Mouse (Mus musculus) thymus, adult 2 months (tissue): Measurements from ENCODE around the gene Hspg2. TPM values are rescaled to one million over a fixed set of nuclear protein-coding genes. Genes with fewer than 3 reads are reported as not detected.

Source experiments
- DNase-seq: peaks from one replicate; pipeline ENCODE4 v3.0.0; 2021
- H3K27ac ChIP-seq: fragments of 200-500 bp; 2 replicates; pipeline ENCODE4 v1.5.1; 2012; ENCODE audit warnings: low read length, control low read depth; ENCODE audit not compliant: control insufficient read depth, insufficient read depth
- H3K27me3 ChIP-seq: fragments of 200-500 bp; 2 replicates; pipeline ENCODE4 v1.6.1; 2012; ENCODE audit warnings: mild to moderate bottlenecking, low read length, moderate library complexity, mixed read lengths; ENCODE audit not compliant: control insufficient read depth, insufficient read depth
- H3K36me3 ChIP-seq: fragments of 200-500 bp; 2 replicates; pipeline ENCODE4 v1.6.1; 2012; ENCODE audit warnings: mild to moderate bottlenecking, low read length, moderate library complexity; ENCODE audit not compliant: control insufficient read depth, insufficient read depth
- H3K4me1 ChIP-seq: fragments of 200-500 bp; replicated peaks from 2 replicates; pipeline ENCODE4 v1.6.1; 2012; ENCODE audit warnings: low read length; ENCODE audit not compliant: control insufficient read depth, insufficient read depth
- H3K4me3 ChIP-seq: fragments of 200-500 bp; 2 replicates; pipeline ENCODE4 v1.5.1; 2012; ENCODE audit warnings: mild to moderate bottlenecking, low read length, control low read depth, moderate library complexity; ENCODE audit not compliant: control insufficient read depth, insufficient read depth
- CTCF ChIP-seq: fragments of 200-500 bp; IDR thresholded peaks from 2 replicates; pipeline ENCODE4 v1.5.1; 2012; ENCODE audit warnings: mild to moderate bottlenecking, control low read depth, low read length, moderate library complexity, borderline replicate concordance; ENCODE audit not compliant: control insufficient read depth, poor library complexity, insufficient read depth; ENCODE audit errors: extremely low read depth
- POLR2A ChIP-seq: fragments of 200-500 bp; IDR thresholded peaks from 2 replicates; pipeline ENCODE4 v1.6.1; 2012; ENCODE audit warnings: mild to moderate bottlenecking, low read length, control low read depth, moderate library complexity; ENCODE audit not compliant: control insufficient read depth, poor library complexity, insufficient read depth; ENCODE audit errors: extremely low read depth
- WGBS: fragments of 180-500 bp; shearing (Covaris S2); methylation state at CpG from one replicate; pipeline ENCODE4 v1.1.7; 2018; 5-methylcytosine and 5-hydroxymethylcytosine counted together
- polyA plus RNA-seq: library from polyadenylated mRNA; depleted of rRNA; stranded (reverse); fragments of >200 nt; gene quantifications from 2 replicates; pipeline ENCODE4 v1.2.3, GENCODE M21; 2012

Hspg2 gene
- polyA plus RNA-seq, 1 experiment = 21.6 TPM

DNA sequence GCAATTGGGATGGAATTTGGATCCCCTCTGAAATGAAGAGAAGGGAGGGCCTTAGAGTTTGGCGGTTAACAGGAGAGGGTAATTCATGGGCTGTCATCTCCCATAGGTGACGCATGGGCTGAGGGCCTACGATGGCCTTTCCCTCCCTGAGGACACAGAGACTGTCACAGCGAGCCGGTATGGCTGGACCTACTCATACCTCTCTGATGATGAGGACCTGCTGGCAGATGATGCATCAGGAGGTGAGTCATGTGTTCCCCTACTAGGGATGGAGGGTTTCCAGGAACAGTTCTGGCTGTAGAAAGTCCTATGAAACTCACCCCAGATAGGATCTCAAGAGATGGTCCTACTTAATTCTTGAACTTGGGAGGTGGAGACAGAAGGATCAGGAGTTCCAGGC is 32.4 kb downstream of the Hspg2 start:
- H3K27ac ChIP-seq = no peak overlapping the region
- DNase-seq = no peak
- no peaks in the 10 kb centered on the region for H3K27me3 ChIP-seq
- H3K4me3 ChIP-seq = no peak overlapping the region
- H3K4me1 ChIP-seq = peaks cover 22% of the 10 kb centered on the region
- TF ChIP-seq CTCF (no peak), POLR2A (no peak)
- no peaks in the 10 kb centered on the region for H3K36me3 ChIP-seq
- WGBS = 93% methylated on average over 5 of the region's 5 CpGs

DNA sequence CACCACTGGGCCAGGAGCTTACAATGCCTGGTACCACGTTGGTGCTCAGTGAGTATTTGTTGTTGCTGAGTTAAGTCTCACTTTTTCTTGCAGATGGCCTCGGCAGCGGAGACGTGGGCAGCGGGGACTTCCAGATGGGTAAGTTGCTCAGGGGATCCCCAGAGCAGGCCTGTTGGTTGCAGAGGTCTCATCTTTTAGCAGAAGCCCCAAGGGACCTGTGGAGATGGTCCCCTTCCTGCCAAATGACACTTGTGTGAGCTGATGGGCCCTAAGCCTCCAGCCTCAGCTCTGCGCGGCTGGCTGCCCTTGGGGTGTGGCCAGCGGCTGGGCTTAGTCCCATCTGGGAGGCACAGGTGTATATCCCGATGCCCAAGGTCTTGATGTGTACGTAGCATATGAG is 33.6 kb downstream of the Hspg2 start:
- Histone ChIP-seq H3K4me1 (peaks cover 22% of the 10 kb centered on the region), H3K4me3 (no peak overlapping the region), H3K27me3 (no peaks in the 10 kb centered on the region), H3K36me3 (no peaks in the 10 kb centered on the region), H3K27ac (no peak overlapping the region)
- TF ChIP-seq CTCF (no peak), POLR2A (no peak)
- no peak for DNase-seq
- 92% methylated on average over 10 of the region's 10 CpGs for WGBS

DNA sequence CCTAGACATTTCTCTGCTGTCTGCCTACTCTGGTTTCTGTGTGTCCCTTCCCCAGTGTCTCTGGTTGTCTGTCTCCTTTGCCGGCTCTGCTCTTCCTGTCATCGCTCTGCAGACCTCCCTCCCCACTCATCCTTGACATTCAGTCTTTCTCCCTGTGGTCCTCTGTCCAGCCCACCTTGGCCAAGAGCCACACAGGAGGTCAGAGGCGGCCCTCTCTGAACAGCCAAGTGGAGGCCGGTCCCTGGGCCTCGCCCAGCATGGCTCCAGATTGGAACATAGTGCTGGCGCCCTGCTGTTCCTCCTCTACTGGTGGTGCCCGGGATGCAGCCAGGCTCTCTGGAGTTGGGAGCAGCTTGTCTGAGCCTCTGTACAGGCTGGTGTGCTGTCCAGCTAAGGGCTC is 34.2 kb downstream of the Hspg2 start:
- Histone ChIP-seq H3K4me1 (peaks cover 25% of the 10 kb centered on the region), H3K4me3 (no peak overlapping the region), H3K27ac (no peak overlapping the region), H3K36me3 (no peaks in the 10 kb centered on the region), H3K27me3 (no peaks in the 10 kb centered on the region)
- TF ChIP-seq CTCF (no peak), POLR2A (no peak)
- DNase-seq = no peak
- WGBS = 92% methylated on average over 7 of the region's 7 CpGs

DNA sequence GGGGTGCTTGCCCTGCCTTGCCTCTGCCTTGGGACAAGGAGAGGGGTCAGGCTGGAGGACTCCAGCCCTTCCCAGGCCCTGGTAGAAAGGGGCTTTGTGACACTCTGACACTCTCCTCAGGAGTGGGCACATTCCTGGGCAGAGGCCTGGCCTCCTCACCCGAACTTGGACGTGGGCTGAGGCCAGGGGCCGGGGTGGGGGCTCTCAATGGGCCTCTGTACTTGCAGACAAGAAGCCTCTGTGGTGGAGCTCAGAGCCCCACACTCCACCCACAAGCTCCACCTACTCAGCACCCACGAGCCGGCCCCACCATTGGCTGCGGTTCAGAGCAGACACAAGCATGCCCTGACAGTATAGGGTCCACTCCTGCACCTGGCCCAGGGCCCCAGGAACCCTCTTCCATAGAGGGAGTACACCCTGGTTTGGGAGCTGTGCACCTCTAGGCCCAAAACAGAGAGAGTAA is 35.0 kb downstream of the Hspg2 start:
- 38% methylated on average over 6 of the region's 6 CpGs for WGBS
- no peak overlapping the region for H3K27ac ChIP-seq
- no peak for TF ChIP-seq CTCF
- no peak for TF ChIP-seq POLR2A
- peaks cover 18% of the 10 kb centered on the region for H3K4me1 ChIP-seq
- no peak overlapping the region for H3K4me3 ChIP-seq
- H3K27me3 ChIP-seq = no peaks in the 10 kb centered on the region
- no peaks in the 10 kb centered on the region for H3K36me3 ChIP-seq
- no peak for DNase-seq

DNA sequence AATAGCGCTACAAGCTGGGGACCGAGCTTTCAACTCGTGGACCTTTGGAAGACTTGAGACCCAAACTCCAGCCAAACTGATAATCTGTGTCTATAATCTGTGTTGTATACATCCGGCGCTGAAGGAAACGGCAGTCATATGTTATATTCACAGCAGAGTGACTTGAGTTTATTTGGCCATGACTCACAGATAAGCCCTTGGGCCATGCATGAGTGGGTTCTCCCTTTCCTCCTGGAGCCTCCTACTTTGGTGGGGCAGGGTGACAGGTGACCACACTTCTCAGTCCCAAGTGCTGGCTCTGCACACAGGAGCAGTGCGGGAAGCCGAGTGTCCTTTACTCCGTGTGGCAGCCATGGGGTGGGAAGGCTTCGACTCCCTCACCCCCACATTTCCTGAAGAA is 38.1 kb downstream of the Hspg2 start:
- DNase-seq = no peak
- Histone ChIP-seq H3K27ac (no peak overlapping the region), H3K4me1 (peaks cover 40% of the 10 kb centered on the region), H3K4me3 (no peak overlapping the region), H3K36me3 (no peaks in the 10 kb centered on the region), H3K27me3 (no peaks in the 10 kb centered on the region)
- no peak for TF ChIP-seq POLR2A
- 85% methylated on average over 10 of the region's 10 CpGs for WGBS

DNA sequence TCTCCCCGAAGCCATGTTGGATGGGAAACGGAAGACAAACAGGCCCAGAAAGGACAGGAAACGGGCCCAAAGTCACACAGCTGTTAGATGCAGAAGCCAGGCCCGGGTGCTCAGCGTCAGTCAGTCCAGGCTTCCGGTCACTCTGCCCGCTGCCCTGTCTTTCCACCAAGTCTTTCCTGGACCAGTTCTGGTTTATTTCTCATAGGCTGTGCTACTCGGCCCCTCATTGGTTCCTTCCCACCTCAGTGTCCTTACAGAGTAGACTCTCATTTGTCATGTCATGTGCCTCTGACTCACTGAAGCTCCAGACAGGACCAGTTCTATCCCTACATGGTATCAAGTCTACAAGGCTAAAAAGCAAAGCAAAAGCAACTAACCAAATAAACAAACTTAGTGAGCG is 41.0 kb downstream of the Hspg2 start:
- H3K4me1 ChIP-seq = peaks cover 31% of the 10 kb centered on the region
- no peaks in the 10 kb centered on the region for H3K36me3 ChIP-seq
- WGBS = 98% methylated on average over 9 of the region's 9 CpGs
- DNase-seq = no peak
- no peak overlapping the region; the same call in 1 of the 2 replicates for H3K27ac ChIP-seq
- no peak overlapping the region for H3K4me3 ChIP-seq
- no peaks in the 10 kb centered on the region for H3K27me3 ChIP-seq
- TF ChIP-seq POLR2A (no peak), CTCF (no peak)

DNA sequence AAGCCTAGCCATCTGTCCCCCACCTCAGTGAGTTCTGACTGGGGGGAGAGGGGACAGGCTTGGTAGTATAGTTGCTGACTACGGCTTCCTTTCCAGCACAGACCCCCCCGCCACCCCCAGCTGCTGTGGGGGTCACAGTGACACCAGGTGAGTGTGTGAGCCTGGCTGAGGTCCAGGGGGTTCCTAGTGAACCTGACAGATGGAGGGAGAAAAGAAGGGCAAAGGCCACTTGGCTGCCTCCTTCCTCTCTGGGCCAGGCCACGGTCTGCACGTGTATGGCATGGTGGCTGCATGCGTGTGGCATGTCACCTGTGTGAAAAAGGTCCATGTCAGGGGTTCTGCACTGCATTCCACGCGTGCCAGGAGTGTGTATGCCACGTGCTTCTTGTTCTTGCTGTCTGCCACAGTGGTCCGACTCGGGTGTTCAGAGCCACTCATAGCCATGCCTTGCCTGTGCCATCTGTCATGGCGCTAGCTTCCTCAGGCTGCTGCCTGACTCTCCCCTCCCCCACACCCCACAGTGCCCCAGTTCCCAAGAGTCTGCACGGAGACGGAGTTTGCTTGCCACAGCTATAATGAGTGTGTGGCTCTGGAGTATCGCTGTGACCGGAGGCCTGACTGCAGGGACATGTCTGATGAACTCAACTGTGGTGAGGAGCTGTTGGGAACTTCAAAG is 41.6 kb downstream of the Hspg2 start:
- Histone ChIP-seq H3K27ac (peak overlapping the region; percentile 68), H3K4me1 (peaks cover 31% of the 10 kb centered on the region), H3K27me3 (no peaks in the 10 kb centered on the region), H3K4me3 (no peak overlapping the region), H3K36me3 (no peaks in the 10 kb centered on the region)
- TF ChIP-seq CTCF (no peak), POLR2A (no peak)
- 72% methylated on average over 15 of the region's 15 CpGs for WGBS
- peak; percentile 20 for DNase-seq
